Mouse (Mus musculus) cortical plate, adult 2 months (tissue): Measurements from ENCODE around the gene Defb30.

Experiments used
- CTCF ChIP-seq: fragments of 200-500 bp; IDR thresholded peaks from 2 replicates; pipeline ENCODE4 v1.5.1; 2011; ENCODE audit warnings: mild to moderate bottlenecking, control low read depth, low read length; ENCODE audit not compliant: insufficient read depth; ENCODE audit errors: extremely low read depth
- POLR2A ChIP-seq: fragments of 200-500 bp; IDR thresholded peaks from 2 replicates; pipeline ENCODE4 v1.6.1; 2011; ENCODE audit warnings: mild to moderate bottlenecking, low read length, control low read depth; ENCODE audit not compliant: insufficient read depth; ENCODE audit errors: extremely low read depth

GRCm38 (mm10) chr14:63067708-63068107, 17.9 kb upstream of the Defb30 start:
- TF ChIP-seq POLR2A, result no peak
- TF ChIP-seq CTCF, result no peak
